ENCODE assay signal across 26 mouse cellular contexts in genomic region chr9:121594771-121595170, GRCm38 (mm10). TPM values are rescaled to one million over a fixed set of nuclear protein-coding genes. Genes with fewer than 3 reads are reported as not detected.
DNase-seq lines count a peak whose midpoint lies in the region; ATAC-seq and TF ChIP-seq lines count a peak whose summit lies in the region.
"Had no signal": no experiment of that assay in that cellular context is flagged by ENCODE, and none has a peak within 500 bp of the region (broad histone marks: within the 10 kb centered on the region; RNA-seq: fewer than 3 reads in every experiment).

No protein-coding gene starts in this region.

- H3K36me3 ChIP-seq in embryonic facial prominence, embryonic 12.5 days, result no peaks in the 10 kb centered on the region
- H3K36me3 ChIP-seq in embryonic facial prominence, embryonic 10.5 days (replicated peaks), result no peaks in the 10 kb centered on the region
- H3K36me3 ChIP-seq in forebrain, embryonic 15.5 days, result no peaks in the 10 kb centered on the region
- H3K36me3 ChIP-seq in forebrain, embryonic 11.5 days (ENCODE audit: control insufficient read depth, insufficient read depth, low read length), result no peaks in the 10 kb centered on the region
- no peaks in the 10 kb centered on the region for H3K36me3 ChIP-seq in forebrain, postnatal 0 days (ENCODE audit: insufficient read depth)
- no peaks in the 10 kb centered on the region for H3K36me3 ChIP-seq in midbrain, embryonic 16.5 days (ENCODE audit: control insufficient read depth, insufficient read depth, low read length)
- H3K36me3 ChIP-seq: heart, embryonic 12.5 days; heart, embryonic 15.5 days; hindbrain, embryonic 10.5 days; hindbrain, embryonic 13.5 days; intestine, embryonic 15.5 days had no signal

- H3K9me3 ChIP-seq in embryonic facial prominence, embryonic 12.5 days, result no peaks in the 10 kb centered on the region
- no peaks in the 10 kb centered on the region for H3K9me3 ChIP-seq in embryonic facial prominence, embryonic 10.5 days
- H3K9me3 ChIP-seq in forebrain, embryonic 15.5 days, result no peaks in the 10 kb centered on the region
- H3K9me3 ChIP-seq in forebrain, embryonic 11.5 days (ENCODE audit: control insufficient read depth, low read length), result no peaks in the 10 kb centered on the region
- H3K9me3 ChIP-seq in forebrain, postnatal 0 days (ENCODE audit: low read length), result no peaks in the 10 kb centered on the region
- H3K9me3 ChIP-seq in midbrain, embryonic 16.5 days (replicated peaks; ENCODE audit: control insufficient read depth, low read length, poor library complexity, severe bottlenecking), result no peaks in the 10 kb centered on the region
- H3K9me3 ChIP-seq: heart, embryonic 12.5 days; heart, embryonic 15.5 days; hindbrain, embryonic 10.5 days; hindbrain, embryonic 13.5 days; intestine, embryonic 15.5 days had no signal

- H3K4me2 ChIP-seq in embryonic facial prominence, embryonic 12.5 days (replicated peaks), result no peak overlapping the region
- no peak overlapping the region for H3K4me2 ChIP-seq in forebrain, embryonic 15.5 days (replicated peaks)
- no peak overlapping the region for H3K4me2 ChIP-seq in forebrain, embryonic 11.5 days (ENCODE audit: low read depth, low read length, severe bottlenecking)
- no peak overlapping the region for H3K4me2 ChIP-seq in forebrain, postnatal 0 days (ENCODE audit: low read depth)
- no peak overlapping the region for H3K4me2 ChIP-seq in midbrain, embryonic 16.5 days (ENCODE audit: low read length)
- H3K4me2 ChIP-seq: heart, embryonic 12.5 days; heart, embryonic 15.5 days; hindbrain, embryonic 13.5 days; intestine, embryonic 15.5 days had no signal

- TF ChIP-seq CTCF in forebrain, postnatal 0 days (IDR thresholded peaks at IDR 0.05; ENCODE audit: low read depth), result no peak

- no peaks in the 10 kb centered on the region for H3K27me3 ChIP-seq in embryonic facial prominence, embryonic 12.5 days
- H3K27me3 ChIP-seq in embryonic facial prominence, embryonic 10.5 days (replicated peaks; ENCODE audit: low read depth, poor library complexity, severe bottlenecking), result no peaks in the 10 kb centered on the region
- H3K27me3 ChIP-seq in forebrain, embryonic 15.5 days, result no peaks in the 10 kb centered on the region
- no peaks in the 10 kb centered on the region for H3K27me3 ChIP-seq in forebrain, embryonic 11.5 days (ENCODE audit: control insufficient read depth, insufficient read depth, low read length)
- no peaks in the 10 kb centered on the region for H3K27me3 ChIP-seq in forebrain, postnatal 0 days (ENCODE audit: insufficient read depth, low read length)
- H3K27me3 ChIP-seq in midbrain, embryonic 16.5 days (ENCODE audit: control insufficient read depth, insufficient read depth, low read depth, low read length), result no peaks in the 10 kb centered on the region
- H3K27me3 ChIP-seq: hindbrain, embryonic 13.5 days; intestine, embryonic 15.5 days had no signal

- no peak for DNase-seq in embryonic facial prominence, embryonic 10.5 days (ENCODE audit: low spot score)
- no peak for DNase-seq in forebrain, embryonic 11.5 days (ENCODE audit: low spot score)
- DNase-seq in forebrain, postnatal 0 days, result peak; percentile 4
- DNase-seq in left cerebral cortex, adult 8-10 months (ENCODE audit: low spot score in 2 of 2), result no peak
- DNase-seq: adrenal gland, postnatal 10 days; adrenal gland, postnatal 36 days; cerebellum, adult 11 months; cerebellum, adult 2 months; cerebellum, adult 9-11 months; cerebellum, postnatal 25 days; gastrocnemius, postnatal 25 days; heart, adult 18-20 months; heart, postnatal 10 days; heart, postnatal 36 days had no signal

- no peak overlapping the region for H3K4me3 ChIP-seq in embryonic facial prominence, embryonic 12.5 days
- H3K4me3 ChIP-seq in embryonic facial prominence, embryonic 10.5 days, result no peak overlapping the region
- no peak overlapping the region for H3K4me3 ChIP-seq in forebrain, embryonic 15.5 days
- H3K4me3 ChIP-seq in forebrain, embryonic 11.5 days (ENCODE audit: low read depth, low read length), result no peak overlapping the region
- no peak overlapping the region for H3K4me3 ChIP-seq in forebrain, postnatal 0 days (ENCODE audit: low read depth, low read length)
- H3K4me3 ChIP-seq in midbrain, embryonic 16.5 days (ENCODE audit: low read depth, low read length), result no peak overlapping the region
- H3K4me3 ChIP-seq: heart, embryonic 12.5 days; heart, embryonic 15.5 days; hindbrain, embryonic 10.5 days; hindbrain, embryonic 13.5 days; intestine, embryonic 15.5 days had no signal

- 65% methylated on average over 4 of the region's 4 CpGs for WGBS in embryonic facial prominence, embryonic 12.5 days
- WGBS in embryonic facial prominence, embryonic 10.5 days, result 81% methylated on average over 4 of the region's 4 CpGs
- WGBS in forebrain, embryonic 15.5 days, result 27% methylated on average over 4 of the region's 4 CpGs
- 85% methylated on average over 4 of the region's 4 CpGs for WGBS in forebrain, embryonic 11.5 days
- WGBS in forebrain, postnatal 0 days, result 27% methylated on average over 4 of the region's 4 CpGs
- 63% methylated on average over 4 of the region's 4 CpGs for WGBS in midbrain, embryonic 16.5 days

- peaks cover 13% of the 10 kb centered on the region; the same call in 1 of the 2 replicates for H3K4me1 ChIP-seq in embryonic facial prominence, embryonic 12.5 days
- H3K4me1 ChIP-seq in embryonic facial prominence, embryonic 10.5 days, result peaks cover 10% of the 10 kb centered on the region
- peaks cover 30% of the 10 kb centered on the region for H3K4me1 ChIP-seq in forebrain, embryonic 15.5 days
- H3K4me1 ChIP-seq in forebrain, embryonic 11.5 days (replicated peaks; ENCODE audit: control insufficient read depth, insufficient read depth, low read length), result no peaks in the 10 kb centered on the region
- H3K4me1 ChIP-seq in forebrain, postnatal 0 days (ENCODE audit: insufficient read depth), result peaks cover 10% of the 10 kb centered on the region; the same call in 1 of the 2 replicates
- H3K4me1 ChIP-seq in midbrain, embryonic 16.5 days (ENCODE audit: control insufficient read depth, insufficient read depth, low read length), result no peaks in the 10 kb centered on the region
- H3K4me1 ChIP-seq: heart, embryonic 12.5 days; hindbrain, embryonic 13.5 days had no signal

- H3K9ac ChIP-seq in embryonic facial prominence, embryonic 12.5 days, result peak overlapping the region; percentile 15; the same call in 1 of the 2 replicates
- H3K9ac ChIP-seq in forebrain, embryonic 15.5 days (replicated peaks), result no peak overlapping the region
- no peak overlapping the region for H3K9ac ChIP-seq in forebrain, embryonic 11.5 days (ENCODE audit: low read length)
- H3K9ac ChIP-seq in forebrain, postnatal 0 days, result no peak overlapping the region
- no peak overlapping the region for H3K9ac ChIP-seq in midbrain, embryonic 16.5 days (ENCODE audit: low read depth, low read length)
- H3K9ac ChIP-seq: heart, embryonic 12.5 days; heart, embryonic 15.5 days; hindbrain, embryonic 13.5 days; intestine, embryonic 15.5 days had no signal

- no peak overlapping the region for H3K27ac ChIP-seq in embryonic facial prominence, embryonic 12.5 days
- H3K27ac ChIP-seq in embryonic facial prominence, embryonic 10.5 days (replicated peaks), result no peak overlapping the region
- H3K27ac ChIP-seq in forebrain, embryonic 15.5 days (replicated peaks), result no peak overlapping the region
- no peak overlapping the region for H3K27ac ChIP-seq in forebrain, embryonic 11.5 days (ENCODE audit: low read depth, low read length)
- no peak overlapping the region for H3K27ac ChIP-seq in forebrain, postnatal 0 days (ENCODE audit: low read depth, low read length)
- H3K27ac ChIP-seq in midbrain, embryonic 16.5 days (ENCODE audit: low read length), result no peak overlapping the region
- H3K27ac ChIP-seq: heart, embryonic 15.5 days; hindbrain, embryonic 10.5 days; hindbrain, embryonic 13.5 days; intestine, embryonic 15.5 days had no signal

- ATAC-seq in embryonic facial prominence, embryonic 12.5 days (ENCODE audit: insufficient number of reproducible peaks, insufficient read depth, low FRiP score, low TSS enrichment), result no peak
- ATAC-seq in forebrain, embryonic 15.5 days (replicated peaks), result peak; percentile 49
- no peak for ATAC-seq in forebrain, embryonic 11.5 days (replicated peaks; ENCODE audit: low FRiP score)
- ATAC-seq in forebrain, postnatal 0 days, result 0 out of 2 replicates have a peak, but pooled peaks have one; percentile 19
- no peak for ATAC-seq in midbrain, embryonic 16.5 days
- ATAC-seq: hindbrain, embryonic 16.5 days; intestine, embryonic 15.5 days had no signal

RNA-seq across cellular contexts. Expression of gene Lyzl4, which starts 47.1 kb away (rescaled TPM):
- 0.63 TPM in 1 of 2 replicates, not detected in the other for polyA plus RNA-seq in embryonic facial prominence, embryonic 12.5 days (2016; fragmentation: Nextera tagmentation; extraction: Ambion mirVana)
- polyA plus RNA-seq in embryonic facial prominence, embryonic 10.5 days (2016; fragmentation: Nextera tagmentation; extraction: Ambion mirVana), result not detected in 2 replicates
- not detected in 2 replicates for polyA plus RNA-seq in forebrain, embryonic 15.5 days (2015; fragmentation: Nextera tagmentation; extraction: Ambion mirVana)
- not detected in 2 replicates for polyA plus RNA-seq in forebrain, embryonic 11.5 days (2014; fragmentation: Nextera tagmentation; extraction: Ambion mirVana)
- total RNA-seq in forebrain, postnatal 0 days (2014; rRNA removed), result 0.46 TPM in 1 of 2 replicates, not detected in the other
- polyA plus RNA-seq in forebrain, postnatal 0 days (2015; fragmentation: Nextera tagmentation; extraction: Ambion mirVana), result 0.25 TPM in 1 of 2 replicates, not detected in the other
- polyA plus RNA-seq in midbrain, embryonic 16.5 days (2015; fragmentation: Nextera tagmentation; extraction: Ambion mirVana), result not detected in 2 replicates
- 1 to 10 TPM; 1.2 to 4.4 (median 2.4) TPM for total RNA-seq in left cerebral cortex, adult 8-10 months (2022)
- total RNA-seq: adrenal gland, adult 18-20 months; adrenal gland, postnatal 36 days; common myeloid progenitor, adult 5-6 weeks; gastrocnemius, adult 8-10 months; gastrocnemius, postnatal 25 days; heart, adult 18-20 months; heart, postnatal 10 days; heart, postnatal 36 days had no signal
- polyA plus RNA-seq: heart, embryonic 12.5 days; hindbrain, embryonic 10.5 days; hindbrain, embryonic 13.5 days; intestine, embryonic 15.5 days had no signal

RNA-seq across cellular contexts. Expression of gene Vipr1, which starts 47.7 kb away (rescaled TPM):
- polyA plus RNA-seq in embryonic facial prominence, embryonic 12.5 days (2016; fragmentation: Nextera tagmentation; extraction: Ambion mirVana), result 0.62 and 0.73 TPM in 2 replicates
- 0.16 and 0.33 TPM in 2 replicates for polyA plus RNA-seq in embryonic facial prominence, embryonic 10.5 days (2016; fragmentation: Nextera tagmentation; extraction: Ambion mirVana)
- polyA plus RNA-seq in forebrain, embryonic 15.5 days (2015; fragmentation: Nextera tagmentation; extraction: Ambion mirVana), result 0.45 and 0.77 TPM in 2 replicates
- 0.59 and 0.76 TPM in 2 replicates for polyA plus RNA-seq in forebrain, embryonic 11.5 days (2014; fragmentation: Nextera tagmentation; extraction: Ambion mirVana)
- total RNA-seq in forebrain, postnatal 0 days (2014; rRNA removed), result 0.48 and 1.5 TPM in 2 replicates
- polyA plus RNA-seq in forebrain, postnatal 0 days (2015; fragmentation: Nextera tagmentation; extraction: Ambion mirVana), result 0.34 and 0.89 TPM in 2 replicates
- polyA plus RNA-seq in midbrain, embryonic 16.5 days (2015; fragmentation: Nextera tagmentation; extraction: Ambion mirVana), result 0.15 and 0.53 TPM in 2 replicates
- total RNA-seq in left cerebral cortex, adult 8-10 months (2022), result 10 to 100 TPM; 20.8 to 23.8 (median 21.7) TPM

Comparison
In these comparisons a context has a peak if more than half of its experiments do, and no peak if none do; other contexts are left out.
1. ATAC-seq: peak in forebrain, embryonic 15.5 days (single experiment) and forebrain, postnatal 0 days (single experiment); none in embryonic facial prominence, embryonic 12.5 days (single experiment), forebrain, embryonic 11.5 days (single experiment) and midbrain, embryonic 16.5 days (single experiment).